Mouse (Mus musculus) kidney, embryonic 16.5 days (tissue): ENCODE data around the gene Ren1. TPM values are rescaled to one million over a fixed set of nuclear protein-coding genes. Genes with fewer than 3 reads are reported as not detected.

Source experiments
- ATAC-seq: fragments of 200-750 bp; cut with Nextera tagmentation; 2 replicates; pipeline ENCODE4 v1.8.0; 2017; ENCODE audit warnings: moderate TSS enrichment; ENCODE audit not compliant: low FRiP score, low TSS enrichment
- H3K27ac ChIP-seq: fragments of 300-500 bp; sonication (generic); 2 replicates; pipeline ENCODE4 v1.5.1; 2014; ENCODE audit warnings: low read length
- H3K27me3 ChIP-seq: fragments of 300-500 bp; sonication (generic); 2 replicates; pipeline ENCODE4 v1.6.1; 2014; ENCODE audit warnings: low read length, control low read depth, mixed read lengths; ENCODE audit not compliant: insufficient read depth
- H3K36me3 ChIP-seq: fragments of 300-500 bp; sonication (generic); 2 replicates; pipeline ENCODE4 v1.6.1; 2014; ENCODE audit warnings: low read length, control low read depth, mixed read lengths; ENCODE audit not compliant: insufficient read depth
- H3K4me1 ChIP-seq: fragments of 300-500 bp; sonication (generic); 2 replicates; pipeline ENCODE4 v1.6.1; 2014; ENCODE audit warnings: low read length, control low read depth, mixed read lengths; ENCODE audit not compliant: insufficient read depth
- H3K4me2 ChIP-seq: fragments of 300-500 bp; sonication (generic); replicated peaks from 2 replicates; pipeline ENCODE4 v1.6.1; 2014; ENCODE audit warnings: low read depth, low read length
- H3K4me3 ChIP-seq: fragments of 300-500 bp; sonication (generic); 2 replicates; pipeline ENCODE4 v1.5.1; 2014; ENCODE audit warnings: mild to moderate bottlenecking, low read length
- H3K9ac ChIP-seq: fragments of 300-500 bp; sonication (generic); replicated peaks from 2 replicates; pipeline ENCODE4 v1.6.1; 2014; ENCODE audit warnings: low read length
- H3K9me3 ChIP-seq: fragments of 300-500 bp; sonication (generic); 2 replicates; pipeline ENCODE4 v1.6.1; 2016; ENCODE audit warnings: low read length, control low read depth
- WGBS: fragments of 180-500 bp; shearing (Covaris S2); extraction: QIAGEN DNeasy Blood & Tissue Kit; methylation state at CpG from one replicate; pipeline ENCODE4 v1.1.7; 2014; 5-methylcytosine and 5-hydroxymethylcytosine counted together
- polyA plus RNA-seq: library from polyadenylated mRNA; unstranded; fragments of >200 nt; fragmentation: Nextera tagmentation; extraction: Ambion mirVana; gene quantifications from 2 replicates; pipeline ENCODE4 v1.2.1, GENCODE M21; 2015

The Ren1 gene
- polyA plus RNA-seq, 1 experiment from 2014 or later = 490 TPM

GRCm38 (mm10) chr1:133355469-133355868 lies 5.2 kb downstream of the Ren1 start:
- Histone ChIP-seq H3K9ac (no peak overlapping the region), H3K4me3 (no peak overlapping the region), H3K9me3 (no peaks in the 10 kb centered on the region), H3K27ac (no peak overlapping the region), H3K4me1 (peaks cover 9% of the 10 kb centered on the region; the same call in 1 of the 2 replicates), H3K36me3 (no peaks in the 10 kb centered on the region), H3K4me2 (no peak overlapping the region), H3K27me3 (0 out of 2 replicates have a peak, but pooled peaks cover 5% of the 10 kb centered on the region)
- WGBS = 40% methylated on average over 5 of the region's 5 CpGs
- ATAC-seq = no peak

DNA sequence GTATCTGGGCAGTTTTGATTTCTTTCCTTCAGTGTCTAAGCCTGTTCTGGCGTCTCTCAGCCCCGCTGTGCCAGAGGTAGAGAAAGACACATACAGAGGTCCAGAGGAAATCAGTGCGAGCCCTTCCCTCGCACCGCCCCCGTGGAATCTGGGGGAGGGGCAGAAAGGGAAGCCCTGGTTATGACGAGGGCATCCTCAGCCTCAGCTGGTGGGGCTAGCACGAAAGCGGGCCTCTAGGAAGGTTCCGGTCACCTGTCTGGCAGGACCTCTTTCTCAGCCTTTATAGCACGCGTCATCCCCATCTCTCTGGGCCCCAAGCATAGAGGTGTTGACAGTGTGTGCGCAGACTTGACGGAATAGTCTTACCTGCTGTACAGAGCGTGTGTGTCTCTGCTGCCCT lies 5.6 kb downstream of the Ren1 start:
- Histone ChIP-seq H3K9me3 (no peaks in the 10 kb centered on the region), H3K27me3 (0 out of 2 replicates have a peak, but pooled peaks cover 5% of the 10 kb centered on the region)
- no peak for ATAC-seq

DNA sequence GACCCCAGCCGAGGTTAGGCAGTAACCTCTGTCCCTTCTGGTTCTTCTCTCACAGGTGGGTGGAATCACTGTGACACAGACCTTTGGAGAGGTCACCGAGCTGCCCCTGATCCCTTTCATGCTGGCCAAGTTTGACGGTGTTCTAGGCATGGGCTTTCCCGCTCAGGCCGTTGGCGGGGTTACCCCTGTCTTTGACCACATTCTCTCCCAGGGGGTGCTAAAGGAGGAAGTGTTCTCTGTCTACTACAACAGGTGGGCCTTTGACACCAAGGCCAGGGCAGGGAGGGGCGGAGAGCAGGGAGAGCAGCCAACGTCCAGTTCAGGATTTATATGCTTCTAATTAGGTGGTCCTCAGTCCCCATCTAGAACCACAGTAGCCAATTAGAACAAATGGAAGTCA lies 6.0 kb downstream of the Ren1 start:
- Histone ChIP-seq H3K4me1 (peaks cover 6% of the 10 kb centered on the region; the same call in 1 of the 2 replicates), H3K9me3 (no peaks in the 10 kb centered on the region), H3K27me3 (0 out of 2 replicates have a peak, but pooled peaks cover 5% of the 10 kb centered on the region), H3K4me3 (no peak overlapping the region), H3K27ac (no peak overlapping the region), H3K4me2 (no peak overlapping the region), H3K36me3 (no peaks in the 10 kb centered on the region), H3K9ac (no peak overlapping the region)
- no peak for ATAC-seq
- WGBS = 28% methylated on average over 8 of the region's 8 CpGs

More for the DNA sequence above, 5.6 kb downstream of the Ren1 start:
- H3K4me1 ChIP-seq = peaks cover 6% of the 10 kb centered on the region; the same call in 1 of the 2 replicates
- H3K4me3 ChIP-seq = no peak overlapping the region
- no peak overlapping the region for H3K4me2 ChIP-seq
- 47% methylated on average over 15 of the region's 15 CpGs for WGBS
- H3K27ac ChIP-seq = no peak overlapping the region
- H3K36me3 ChIP-seq = no peaks in the 10 kb centered on the region
- H3K9ac ChIP-seq = no peak overlapping the region

- Histone ChIP-seq H3K27me3 (peaks cover 24% of the 10 kb centered on the region), H3K27ac (no peak overlapping the region), H3K36me3 (no peaks in the 10 kb centered on the region), H3K4me3 (no peak overlapping the region), H3K9me3 (no peaks in the 10 kb centered on the region), H3K4me2 (no peak overlapping the region), H3K9ac (no peak overlapping the region), H3K4me1 (peaks cover 16% of the 10 kb centered on the region; the same call in 1 of the 2 replicates)
- ATAC-seq = no peak
- WGBS = 90% methylated on average over 6 of the region's 6 CpGs
These were observed 10.7 kb downstream of the Ren1 start for GRCm38 (mm10) chr1:133361006-133361405.

GRCm38 (mm10) chr1:133362103-133362502 lies 11.8 kb downstream of the Ren1 start:
- ATAC-seq = no peak
- H3K36me3 ChIP-seq = no peaks in the 10 kb centered on the region
- WGBS = 83% methylated on average over 5 of the region's 5 CpGs
- no peaks in the 10 kb centered on the region for H3K9me3 ChIP-seq
- no peak overlapping the region for H3K4me3 ChIP-seq
- H3K27me3 ChIP-seq = peaks cover 19% of the 10 kb centered on the region
- H3K9ac ChIP-seq = no peak overlapping the region
- peaks cover 12% of the 10 kb centered on the region; the same call in 1 of the 2 replicates for H3K4me1 ChIP-seq
- no peak overlapping the region for H3K4me2 ChIP-seq
- H3K27ac ChIP-seq = no peak overlapping the region

DNA sequence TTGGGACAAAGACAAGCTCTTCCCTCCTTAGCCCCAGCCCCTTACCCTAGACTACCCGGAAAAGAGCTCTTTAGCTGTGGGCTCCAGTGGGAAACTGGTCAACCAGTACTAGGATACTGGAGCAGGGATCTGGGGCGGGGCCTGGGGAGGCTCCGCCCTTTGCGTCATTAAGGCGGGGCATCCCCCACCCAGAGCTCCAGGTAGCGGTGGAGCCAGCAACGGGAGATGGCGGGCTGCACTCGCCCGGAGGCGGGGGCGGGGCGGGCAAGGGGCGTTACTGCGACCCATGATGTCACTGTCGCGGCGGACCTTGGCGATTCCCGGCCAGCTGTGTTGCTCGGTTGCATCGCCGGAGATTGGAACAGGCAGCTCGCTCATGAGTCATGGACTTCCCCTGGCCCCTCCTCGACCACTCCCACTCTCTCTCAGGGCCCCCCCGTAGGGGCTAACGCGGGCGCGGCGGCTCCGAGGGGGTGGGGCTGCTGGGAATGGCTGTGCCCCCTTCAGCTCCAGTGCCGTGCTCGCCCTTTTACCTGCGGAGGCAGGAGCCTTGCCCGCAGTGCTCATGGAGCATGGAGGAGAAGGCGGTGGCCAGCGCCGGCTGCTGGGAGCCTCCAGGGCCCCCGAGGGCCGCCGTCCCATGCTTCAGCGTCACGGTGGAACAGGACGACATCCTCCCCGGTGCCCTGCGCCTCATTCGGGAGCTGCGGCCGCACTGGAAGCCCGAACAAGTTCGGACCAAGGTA lies 13.1 kb downstream of the Ren1 start, which contains the start of gene Etnk2:
Gene Etnk2, plus strand, starts transcription at position 297 of the 746 bp plus-strand sequence.
- under 1% methylated on average over 51 of the region's 52 CpGs for WGBS
- Histone ChIP-seq H3K27me3 (peaks cover 19% of the 10 kb centered on the region), H3K27ac (no peak within 1 kb of the TSS), H3K9ac (peak within 1 kb of the TSS; percentile 67), H3K4me2 (peak within 1 kb of the TSS; percentile 97), H3K36me3 (no peaks in the 10 kb centered on the region), H3K9me3 (no peaks in the 10 kb centered on the region), H3K4me1 (peaks cover 23% of the 10 kb centered on the region), H3K4me3 (peak within 1 kb of the TSS; percentile 71)
- peak; percentile 79 for ATAC-seq

GRCm38 (mm10) chr1:133364022-133364630 lies 13.8 kb downstream of the Ren1 start:
- H3K9me3 ChIP-seq = no peaks in the 10 kb centered on the region
- WGBS = 5% methylated on average over 27 of the region's 27 CpGs
- no peaks in the 10 kb centered on the region for H3K36me3 ChIP-seq
- peaks cover 23% of the 10 kb centered on the region for H3K4me1 ChIP-seq
- H3K27ac ChIP-seq = no peak overlapping the region
- H3K4me3 ChIP-seq = peak overlapping the region; percentile 71
- peaks cover 19% of the 10 kb centered on the region for H3K27me3 ChIP-seq
- H3K9ac ChIP-seq = peak overlapping the region; percentile 67
- ATAC-seq = no peak
- H3K4me2 ChIP-seq = peak overlapping the region; percentile 97

DNA sequence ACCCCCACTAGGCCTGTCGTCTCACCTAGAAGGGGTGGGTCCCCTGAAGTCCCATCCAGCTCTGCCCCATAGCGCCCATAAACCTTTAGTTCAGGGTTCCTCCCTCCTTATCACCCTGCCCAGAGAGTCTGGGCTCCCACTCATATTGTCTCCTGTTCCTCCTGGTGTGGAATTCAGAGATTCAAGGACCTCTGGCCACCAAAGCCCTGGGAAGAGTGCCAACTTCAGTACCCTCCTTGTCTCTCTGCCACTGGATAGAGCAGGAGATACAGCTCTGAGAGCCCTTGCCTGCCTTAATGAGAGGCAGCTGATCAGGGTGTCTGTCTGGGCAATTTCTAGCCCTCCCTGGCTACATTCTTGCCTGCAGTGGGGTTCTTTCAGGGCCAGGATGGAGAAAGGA lies 14.6 kb downstream of the Ren1 start:
- Histone ChIP-seq H3K36me3 (no peaks in the 10 kb centered on the region), H3K9ac (no peak overlapping the region), H3K4me3 (no peak overlapping the region), H3K27ac (no peak overlapping the region), H3K27me3 (peaks cover 19% of the 10 kb centered on the region), H3K9me3 (no peaks in the 10 kb centered on the region), H3K4me1 (peaks cover 23% of the 10 kb centered on the region), H3K4me2 (no peak overlapping the region)
- 65% methylated on average over 2 of the region's 2 CpGs for WGBS
- no peak for ATAC-seq

- Histone ChIP-seq H3K4me2 (no peak overlapping the region), H3K36me3 (no peaks in the 10 kb centered on the region)
These were observed 16.8 kb downstream of the Ren1 start for GRCm38 (mm10) chr1:133366951-133367605.

More at GRCm38 (mm10) chr1:133366951-133367605, 16.8 kb downstream of the Ren1 start:
- peaks cover 23% of the 10 kb centered on the region for H3K4me1 ChIP-seq
- no peak overlapping the region for H3K27ac ChIP-seq
- WGBS = 44% methylated on average over 10 of the region's 10 CpGs
- no peak overlapping the region for H3K4me3 ChIP-seq
- no peak for ATAC-seq
- no peak overlapping the region for H3K9ac ChIP-seq
- peaks cover 19% of the 10 kb centered on the region for H3K27me3 ChIP-seq
- H3K9me3 ChIP-seq = no peaks in the 10 kb centered on the region
